Mouse (Mus musculus): ENCODE results near the gene Ncor1. TPM values are rescaled to one million over a fixed set of nuclear protein-coding genes. Genes with fewer than 3 reads are reported as not detected.

Gene Ncor1
- total RNA-seq, 2 experiments from 2014 or later = 287 to 297 TPM

DNA sequence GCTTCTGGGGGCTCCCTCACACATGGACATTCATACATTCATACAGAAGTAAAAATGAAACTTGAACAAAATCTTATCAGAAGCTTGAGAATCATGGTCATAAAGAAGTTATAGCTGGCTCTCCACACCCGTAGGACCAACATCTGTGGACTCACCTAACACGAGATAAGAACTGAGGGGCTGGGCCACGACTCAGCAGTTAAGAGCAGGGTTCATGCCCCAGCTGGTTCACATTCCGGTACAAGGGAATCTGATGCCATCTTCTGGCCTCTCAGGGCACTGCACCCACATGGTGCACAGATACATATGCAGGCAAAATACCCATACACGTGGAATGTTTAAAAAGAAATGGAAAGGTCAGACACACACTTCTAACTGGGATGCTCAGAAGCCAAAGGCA is 180.3 kb downstream of the Ncor1 start:
- intact Hi-C loops (cut with DNase I) = loop anchor here (1.0 to 5.0 kb wide), 3 partner anchors 151 to 326 kb away; no protein-coding TSS in a partner anchor
- peak; percentile 78 for DNase-seq

DNA sequence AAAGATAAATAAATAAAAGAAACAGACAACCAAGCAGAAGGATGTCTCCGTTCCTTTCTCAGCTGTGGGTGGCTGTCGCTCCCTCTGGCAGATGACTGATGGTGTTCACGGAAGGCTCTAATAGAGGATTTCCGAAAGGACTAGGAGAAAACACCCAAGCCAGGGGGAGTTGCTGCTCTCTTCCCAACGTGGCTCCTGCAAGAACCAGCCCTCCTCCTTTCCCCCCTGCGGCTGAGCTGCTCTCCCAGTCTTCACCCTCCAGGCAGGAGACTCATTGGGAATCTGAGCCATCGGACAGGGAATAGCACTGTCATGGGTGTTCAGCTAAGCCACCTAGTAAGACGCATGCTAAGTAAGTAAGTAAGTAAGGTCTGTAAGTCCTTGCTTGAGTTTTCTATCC is 181.3 kb downstream of the Ncor1 start:
- intact Hi-C loops (cut with DNase I) = loop anchor here (5.0 kb wide), 1 partner anchor 325 kb away; no protein-coding TSS in a partner anchor

GRCm38 (mm10) chr11:62270851-62271250 is 187.5 kb downstream of the Ncor1 start:
- no peak for DNase-seq
- intact Hi-C loops (cut with DNase I) = no loop called here

More for the DNA sequence above, 181.3 kb downstream of the Ncor1 start:
- no peak for DNase-seq

GRCm38 (mm10) chr11:62269097-62269496 is 189.2 kb downstream of the Ncor1 start:
- intact Hi-C loops (cut with DNase I) = no loop called here
- no peak for DNase-seq

- intact Hi-C loops (cut with DNase I) = no loop called here
- DNase-seq = no peak
These were observed 190.0 kb downstream of the Ncor1 start for GRCm38 (mm10) chr11:62268381-62268780.

- intact Hi-C loops (cut with DNase I) = no loop called here
- peak; percentile 31 for DNase-seq
These were observed 191.7 kb downstream of the Ncor1 start for GRCm38 (mm10) chr11:62266466-62267214.

Other genes starting within 250 kb of the Ncor1 start
- 1 to 10 TPM; 4.0 to 4.4 TPM for gene Adora2b, start 209.6 kb downstream of the Ncor1 start, total RNA-seq (2021)
- gene Zswim7, start 177.2 kb downstream of the Ncor1 start, total RNA-seq (2021) = 1 to 10 TPM; 6.4 to 8.7 TPM
- gene Ttc19, start 177.1 kb downstream of the Ncor1 start, total RNA-seq (2021) = 10 to 100 TPM; 54.9 to 59.5 TPM
- gene Pigl, start 81 bp downstream of the Ncor1 start, total RNA-seq (2021) = 1 to 10 TPM; 5.4 to 6.8 TPM
- gene Cenpv, start 80.7 kb upstream of the Ncor1 start, total RNA-seq (2021) = 10 to 100 TPM; 64.5 to 76.9 TPM
- gene Ubb, start 92.6 kb upstream of the Ncor1 start, total RNA-seq (2021) = 1,000 to 10,000 TPM; 1,560 to 1,622 TPM
- gene Trpv2, start 115.9 kb upstream of the Ncor1 start, total RNA-seq (2021) = 10 to 100 TPM; 36.9 to 40.4 TPM
- 10 to 100 TPM; 14.4 to 16.7 TPM for gene Lrrc75a, start 190.0 kb upstream of the Ncor1 start, total RNA-seq (2021)
- gene Mmgt2, start 190.1 kb upstream of the Ncor1 start, total RNA-seq (2021) = 10 to 100 TPM; 18.1 to 19.6 TPM

Measured in left cerebral cortex, postnatal 4 days (tissue).